Mouse (Mus musculus) T-helper 1 cell (primary cell): ENCODE results near the gene Cdc34.

Experiments used
- in situ Hi-C: fragments of 300-600 bp; cut with MboI, MseI; formaldehyde crosslinking; loops from one replicate; pipeline ENCODE4 v1.15.1; 2025; ENCODE audit warnings: high pct_unique_total_duplicates

Cdc34 gene

GRCm38 (mm10) chr10:79681591-79682245 lies at the start of gene Cdc34:
Gene Cdc34, plus strand, starts transcription at chr10:79682195.
- in situ Hi-C loops, result no loop called here

GRCm38 (mm10) chr10:79633006-79633777 lies 48.8 kb upstream of the Cdc34 start:
- in situ Hi-C loops, result loop anchor here (25.0 kb wide), 1 partner anchor 1946 kb away; the partner anchor contains the start of genes Gm19402, Gm9508 and Tspear

GRCm38 (mm10) chr10:79636287-79636686 lies 45.7 kb upstream of the Cdc34 start:
- in situ Hi-C loops, result loop anchor here (25.0 kb wide), 1 partner anchor 1949 kb away; the partner anchor contains the start of genes Gm19402, Gm9508 and Tspear

GRCm38 (mm10) chr10:79637128-79638110 lies 44.6 kb upstream of the Cdc34 start, which contains the start of gene Shc2:
Gene Shc2, minus strand, starts transcription at chr10:79637918.
- in situ Hi-C loops, result loop anchor here (25.0 kb wide), 1 partner anchor 1950 kb away; the partner anchor contains the start of genes Gm19402, Gm9508 and Tspear

- in situ Hi-C loops, result loop anchor here (25.0 kb wide), 1 partner anchor 1951 kb away; the partner anchor contains the start of genes Gm19402, Gm9508 and Tspear
Observed at GRCm38 (mm10) chr10:79638486-79639204, 43.4 kb upstream of the Cdc34 start.

- in situ Hi-C loops, result loop anchor here (5.0 to 25.0 kb wide), 2 partner anchors 48 to 1958 kb away; partner anchors contain the start of genes Gm19402, Gm9508 and Tspear
Observed at GRCm38 (mm10) chr10:79645711-79646110, 36.3 kb upstream of the Cdc34 start, which contains the start of gene Odf3l2. Gene Odf3l2, minus strand, starts transcription at chr10:79645738.

- in situ Hi-C loops, result loop anchor here (5.0 to 25.0 kb wide), 2 partner anchors 52 to 1962 kb away; partner anchors contain the start of genes Gm19402, Gm9508 and Tspear
Observed at GRCm38 (mm10) chr10:79649070-79649751, 32.8 kb upstream of the Cdc34 start.

GRCm38 (mm10) chr10:79652789-79653188 lies 29.2 kb upstream of the Cdc34 start:
- in situ Hi-C loops, result no loop called here

- in situ Hi-C loops, result no loop called here
Observed at GRCm38 (mm10) chr10:79654946-79655395, 27.0 kb upstream of the Cdc34 start.

- in situ Hi-C loops, result no loop called here
Observed at GRCm38 (mm10) chr10:79658829-79659228, 23.2 kb upstream of the Cdc34 start.

- in situ Hi-C loops, result no loop called here
Observed at GRCm38 (mm10) chr10:79660298-79660697, 21.7 kb upstream of the Cdc34 start.

- in situ Hi-C loops, result no loop called here
Observed at GRCm38 (mm10) chr10:79661861-79662260, 20.1 kb upstream of the Cdc34 start.

- in situ Hi-C loops, result no loop called here
Observed at GRCm38 (mm10) chr10:79664131-79664665, 17.8 kb upstream of the Cdc34 start, which contains the start of gene Madcam1. Gene Madcam1, plus strand, starts transcription at chr10:79664559.

GRCm38 (mm10) chr10:79665051-79665450 lies 16.9 kb upstream of the Cdc34 start:
- in situ Hi-C loops, result no loop called here

- in situ Hi-C loops, result no loop called here
Observed at GRCm38 (mm10) chr10:79666493-79666892, 15.5 kb upstream of the Cdc34 start.

GRCm38 (mm10) chr10:79668076-79668475 lies 13.9 kb upstream of the Cdc34 start:
- in situ Hi-C loops, result no loop called here

GRCm38 (mm10) chr10:79668771-79669575 lies 13.0 kb upstream of the Cdc34 start, which contains the start of gene Tpgs1:
Gene Tpgs1, plus strand, starts transcription at chr10:79669369.
- in situ Hi-C loops, result no loop called here

GRCm38 (mm10) chr10:79669576-79670057 lies 12.4 kb upstream of the Cdc34 start:
- in situ Hi-C loops, result no loop called here
